Mouse (Mus musculus): ENCODE data around the gene Fbxl7.
A peak's percentile ranks its signal among the peaks of the same experiment; 100 is the strongest.

Gene Fbxl7

GRCm38 (mm10) chr15:26895251-26895711, at the start of gene Fbxl7:
Gene Fbxl7 (minus strand): TSS chr15:26895580.
- peak; percentile 76 for DNase-seq

- DNase-seq = no peak
These were observed 26.6 kb upstream of the Fbxl7 start for GRCm38 (mm10) chr15:26922026-26922425.

DNA sequence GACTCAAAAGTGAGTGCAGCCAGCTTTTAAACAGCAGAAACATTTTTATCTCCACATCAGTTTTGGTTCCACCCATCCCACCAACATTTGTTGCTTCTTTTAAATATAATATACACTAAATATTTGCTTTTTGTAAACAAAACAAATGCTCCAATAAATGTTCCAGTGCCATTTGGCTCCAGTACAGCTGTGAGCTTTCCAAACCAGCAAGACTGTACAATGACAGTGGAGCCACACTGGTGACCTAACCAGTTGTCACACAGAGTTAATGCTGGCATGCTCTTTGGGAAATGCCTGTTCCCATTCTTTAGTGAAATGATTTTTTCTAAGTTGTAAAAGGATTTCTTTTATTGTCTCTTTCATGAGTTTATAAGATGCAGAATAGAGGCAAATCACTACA, 18.0 kb upstream of the Fbxl7 start:
- no peak for DNase-seq

- DNase-seq = no peak
These were observed 381 bp upstream of the Fbxl7 start for GRCm38 (mm10) chr15:26895761-26896160.

DNA sequence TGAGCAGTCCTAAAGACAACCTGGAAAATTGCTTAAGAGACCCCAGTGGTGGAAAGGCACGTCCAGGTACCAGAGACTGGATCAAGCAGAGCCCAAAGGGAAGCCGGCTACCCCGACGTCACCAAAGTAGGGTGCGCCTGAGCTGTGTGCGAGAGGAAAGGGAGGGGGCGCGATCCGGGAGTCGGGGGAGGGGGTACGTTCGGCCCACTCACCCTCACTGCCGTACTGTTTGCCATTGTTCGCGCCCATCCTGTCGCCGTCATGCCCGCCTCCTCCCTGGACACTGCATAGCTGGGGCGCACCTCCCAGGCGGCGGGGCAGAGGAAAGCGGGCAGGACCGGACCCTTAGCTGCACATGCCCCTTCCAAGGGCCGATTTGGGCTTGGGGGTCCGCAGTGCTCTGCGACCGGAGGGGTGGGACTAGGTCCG, 565 bp downstream of the Fbxl7 start:
- peak; percentile 13 for DNase-seq

DNA sequence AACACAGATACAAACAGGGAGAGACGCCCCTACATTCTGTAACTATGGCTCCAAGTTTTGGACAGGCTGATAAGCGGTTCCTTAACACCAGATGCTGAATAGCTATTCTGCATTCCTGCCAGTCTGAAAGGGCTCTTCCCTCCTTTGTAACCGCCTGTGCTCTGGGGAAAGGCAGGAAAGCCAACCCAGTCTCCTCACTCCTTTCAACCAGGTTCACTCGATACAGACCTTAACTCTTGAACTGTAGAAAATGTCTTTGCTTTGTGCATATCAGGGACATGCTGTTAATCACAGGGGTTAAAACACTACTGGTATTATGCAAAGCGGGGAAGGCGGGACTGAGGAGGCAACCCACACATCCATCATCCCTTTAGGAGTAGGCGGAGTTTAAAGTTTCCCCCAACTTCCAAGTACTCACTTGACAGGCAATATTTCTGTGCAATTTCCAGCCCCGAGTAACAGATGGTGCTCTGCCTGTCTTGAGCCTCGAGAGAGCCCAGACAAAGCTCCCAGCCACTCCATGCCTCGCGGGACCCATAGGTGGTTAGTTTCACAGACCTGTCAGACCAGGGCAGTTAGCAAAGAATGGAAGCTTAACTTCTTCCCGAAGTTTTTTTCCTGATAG, 1.2 kb downstream of the Fbxl7 start:
- DNase-seq = peak; percentile 40

DNA sequence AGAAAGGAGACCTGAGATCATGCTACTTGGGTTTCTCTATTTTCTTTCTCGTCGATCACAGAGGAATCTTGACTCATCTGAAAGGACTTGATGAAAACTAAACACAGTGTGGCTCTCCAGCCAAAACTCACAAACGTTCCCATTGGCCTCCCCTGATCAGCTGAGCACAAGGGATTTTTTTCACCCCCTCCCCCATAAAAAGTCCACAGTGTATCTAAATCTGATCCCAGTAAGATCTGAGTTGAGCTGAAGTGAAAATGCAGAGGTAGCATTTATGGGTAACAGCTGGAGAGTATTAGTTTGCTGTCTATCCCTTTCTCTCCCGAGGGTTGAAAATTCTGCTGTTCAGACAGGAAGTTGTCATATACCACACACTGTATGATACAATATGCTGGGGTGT, 2.2 kb downstream of the Fbxl7 start:
- DNase-seq = no peak

- no peak for DNase-seq
These were observed 5.4 kb downstream of the Fbxl7 start for GRCm38 (mm10) chr15:26889971-26890370.

DNA sequence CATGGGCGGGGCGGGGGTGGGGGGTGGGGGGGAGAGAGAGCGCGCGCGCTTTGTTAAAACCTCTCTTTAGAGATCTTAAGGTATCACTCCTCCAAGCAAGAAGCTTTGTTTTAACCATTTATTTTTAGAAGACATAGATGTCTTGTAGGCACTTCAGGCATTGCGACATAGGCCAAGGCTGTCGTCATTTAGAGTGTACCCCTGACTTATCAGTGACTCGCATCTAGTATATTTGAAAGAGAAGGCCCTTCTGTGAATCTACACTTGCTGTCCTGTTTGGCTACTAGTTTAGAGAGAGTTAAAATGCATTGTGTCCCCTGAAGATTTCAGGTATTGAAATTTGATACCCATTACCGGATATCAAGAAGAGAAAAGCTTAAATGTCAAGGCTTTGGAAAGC, 7.2 kb downstream of the Fbxl7 start:
- DNase-seq = no peak

GRCm38 (mm10) chr15:26885979-26886378, 9.4 kb downstream of the Fbxl7 start:
- DNase-seq = no peak

GRCm38 (mm10) chr15:26880212-26880956, 15.0 kb downstream of the Fbxl7 start:
- DNase-seq = no peak

- DNase-seq = peak; percentile 16
These were observed 19.7 kb downstream of the Fbxl7 start for GRCm38 (mm10) chr15:26875687-26876086.

DNA sequence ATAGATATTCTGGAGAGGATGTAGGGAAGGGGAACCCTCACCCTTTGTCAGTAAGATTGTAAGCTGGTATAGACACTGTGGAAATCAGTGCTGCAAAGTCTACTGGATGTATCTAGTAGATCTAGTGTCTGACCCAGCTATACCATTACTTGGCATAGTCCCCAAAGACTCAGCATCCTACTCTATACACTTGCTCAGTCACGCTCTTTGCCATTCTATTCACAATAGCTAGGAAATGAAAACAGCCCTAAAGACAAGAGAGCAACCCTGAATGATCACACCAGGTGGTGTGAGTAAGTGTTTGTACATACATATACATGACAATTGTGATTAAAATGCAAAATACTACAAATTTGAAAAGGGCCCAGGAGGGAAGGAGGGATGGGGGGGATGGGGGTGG, 23.1 kb downstream of the Fbxl7 start:
- no peak for DNase-seq

DNA sequence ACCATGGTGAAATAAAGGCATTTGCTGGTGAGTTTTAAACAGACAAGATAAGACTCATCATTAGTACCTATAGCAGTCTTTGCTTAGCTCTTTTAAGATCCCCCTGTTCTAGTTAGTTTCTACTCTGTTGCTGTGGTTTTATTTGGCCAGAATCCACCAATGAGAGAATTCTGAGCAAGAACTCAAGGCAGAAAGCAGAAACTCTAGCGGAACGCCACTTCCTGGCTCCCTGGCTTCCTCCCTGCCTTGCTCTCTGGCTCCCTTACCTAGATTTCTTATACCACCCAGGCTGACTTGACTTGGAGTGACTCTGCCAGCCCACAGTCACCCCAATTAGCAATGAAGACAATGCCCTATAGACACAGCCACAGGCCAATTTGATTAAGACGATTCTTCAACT, 26.2 kb downstream of the Fbxl7 start:
- DNase-seq = no peak

DNA sequence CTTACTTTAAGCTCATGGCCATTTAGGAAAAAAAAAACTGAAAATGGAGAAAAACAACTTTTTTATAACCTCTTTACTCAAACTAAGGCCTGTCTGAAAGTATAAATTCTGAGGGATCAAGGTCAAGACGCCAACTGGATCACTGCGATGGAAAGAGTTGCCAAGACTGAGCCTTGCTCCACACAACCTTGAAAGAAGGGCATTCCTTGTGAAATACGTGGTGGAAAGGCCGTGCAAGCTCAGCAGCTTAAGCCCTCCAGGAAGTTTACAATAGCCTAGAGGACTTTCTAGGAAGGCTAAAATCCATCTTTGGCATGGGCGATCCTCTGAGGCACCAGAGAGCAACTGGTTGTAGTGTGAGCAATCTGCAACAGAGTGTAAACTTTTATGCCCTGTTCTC, 27.9 kb downstream of the Fbxl7 start:
- DNase-seq = peak; percentile 18

DNA sequence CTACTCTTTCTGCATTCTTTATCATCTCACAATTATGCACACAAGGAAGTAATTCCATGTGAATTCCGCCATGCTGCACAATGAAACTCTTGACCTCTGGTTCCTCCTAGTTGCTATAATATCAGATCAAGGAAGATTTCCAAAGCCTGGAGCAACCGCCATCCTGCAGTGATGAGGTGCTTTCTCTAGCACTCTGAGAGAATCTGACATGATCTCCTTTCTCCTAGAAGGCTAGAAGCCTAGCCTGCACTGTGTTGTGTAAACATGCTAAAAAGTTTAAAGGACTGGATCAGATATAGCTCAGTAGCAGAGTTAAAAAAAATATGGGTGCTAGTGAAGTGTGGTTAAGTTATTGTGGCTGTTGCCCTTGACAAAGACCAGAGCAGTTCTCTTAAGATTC, 33.2 kb downstream of the Fbxl7 start:
- no peak for DNase-seq

DNA sequence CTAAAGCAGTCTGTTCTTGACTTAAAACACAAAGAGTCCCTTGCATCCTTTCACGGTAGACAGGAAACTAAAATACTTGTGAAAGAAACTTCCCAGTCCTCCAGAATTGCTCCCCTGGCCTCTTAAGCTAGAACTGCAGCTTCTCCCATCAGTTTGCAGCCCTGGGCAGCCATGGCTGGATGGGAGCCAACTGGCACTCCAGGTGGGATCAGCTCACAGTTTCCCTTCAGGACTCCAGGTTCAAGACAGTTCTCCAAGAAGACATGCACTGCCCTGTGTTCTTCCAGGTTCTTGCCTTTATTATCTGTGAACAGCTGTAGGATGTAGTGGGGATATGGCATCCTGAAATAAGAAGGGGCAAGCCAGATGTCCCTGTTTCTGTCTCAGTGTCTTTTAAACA, 45.8 kb downstream of the Fbxl7 start:
- DNase-seq = no peak

DNA sequence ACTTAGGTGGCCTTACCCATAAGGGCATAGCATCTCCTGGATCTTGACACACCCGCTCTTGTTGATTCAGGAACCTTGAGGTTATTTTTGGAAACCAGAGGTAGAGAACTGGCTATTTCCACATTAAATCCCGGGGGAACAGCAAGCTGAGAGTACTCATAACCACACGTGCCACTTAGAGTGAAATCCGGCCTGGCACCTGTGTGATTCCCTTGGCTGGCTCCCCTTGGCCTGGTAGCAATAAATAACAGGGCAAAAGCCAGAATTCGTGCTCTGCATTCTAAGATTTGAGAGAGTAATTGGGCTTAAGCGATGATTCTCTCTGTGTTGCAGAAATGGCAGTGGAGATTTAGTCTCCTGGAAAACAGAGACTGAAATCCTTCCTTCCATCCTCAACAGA, 53.2 kb downstream of the Fbxl7 start:
- peak; percentile 55 for DNase-seq

GRCm38 (mm10) chr15:26838386-26838785, 57.0 kb downstream of the Fbxl7 start:
- DNase-seq = no peak

GRCm38 (mm10) chr15:26837200-26837599, 58.2 kb downstream of the Fbxl7 start:
- DNase-seq = no peak

DNA sequence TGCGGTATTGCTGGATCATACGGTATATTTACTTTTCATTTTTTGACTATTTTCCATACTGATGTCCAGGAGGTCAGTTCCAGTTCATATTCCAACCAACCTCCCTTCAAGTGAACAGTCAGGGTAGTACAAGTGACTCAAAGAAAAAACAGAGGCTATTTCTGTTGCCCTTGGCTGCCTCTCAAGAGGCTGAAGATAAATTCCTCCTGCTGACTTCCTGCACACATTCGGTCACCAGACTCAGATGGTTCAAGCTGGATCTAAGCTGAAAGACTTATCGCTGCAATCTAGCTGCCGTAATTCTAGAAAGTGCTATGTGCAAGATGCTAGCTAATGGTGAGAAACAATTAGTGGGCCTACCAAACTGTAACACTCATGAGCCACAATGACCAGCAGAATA, 61.0 kb downstream of the Fbxl7 start:
- no peak for DNase-seq

DNA sequence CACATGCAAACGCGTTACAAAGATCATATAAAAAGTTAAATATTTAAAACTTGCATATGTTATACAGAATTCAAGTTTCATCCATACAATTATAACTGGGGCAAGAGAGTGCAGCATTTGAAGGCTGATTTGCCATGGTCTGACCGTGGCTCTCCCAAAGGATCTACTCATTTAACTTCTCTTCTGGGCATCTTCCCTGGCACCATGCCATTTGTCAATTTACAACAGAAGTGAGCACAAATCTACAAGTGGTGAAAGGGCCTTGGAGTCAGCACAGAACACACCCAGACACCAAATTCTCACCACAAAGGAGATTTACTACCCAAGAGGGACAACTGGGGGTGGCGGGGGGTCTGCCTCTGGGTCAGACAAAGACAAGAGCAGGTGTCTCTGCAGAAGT, 64.2 kb downstream of the Fbxl7 start:
- no peak for DNase-seq

DNA sequence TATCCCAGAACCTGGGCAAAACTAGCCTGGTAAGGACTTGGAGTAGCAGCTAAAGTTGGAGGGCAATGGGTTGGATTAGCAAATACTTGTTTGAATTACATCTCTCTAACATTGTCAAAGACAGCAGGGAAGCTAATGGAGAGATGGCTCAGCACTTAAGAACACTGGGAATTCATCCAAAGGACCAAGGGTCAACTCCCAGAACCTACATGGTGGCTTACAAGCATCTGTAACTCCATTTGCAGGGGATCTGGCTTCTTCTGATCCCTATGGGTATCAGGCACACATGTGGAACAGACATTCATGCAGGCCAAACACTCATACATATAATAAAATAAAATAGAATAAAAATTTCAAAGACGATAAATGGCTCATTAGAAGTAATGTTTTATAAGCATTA, 78.4 kb downstream of the Fbxl7 start:
- no peak for DNase-seq

DNA sequence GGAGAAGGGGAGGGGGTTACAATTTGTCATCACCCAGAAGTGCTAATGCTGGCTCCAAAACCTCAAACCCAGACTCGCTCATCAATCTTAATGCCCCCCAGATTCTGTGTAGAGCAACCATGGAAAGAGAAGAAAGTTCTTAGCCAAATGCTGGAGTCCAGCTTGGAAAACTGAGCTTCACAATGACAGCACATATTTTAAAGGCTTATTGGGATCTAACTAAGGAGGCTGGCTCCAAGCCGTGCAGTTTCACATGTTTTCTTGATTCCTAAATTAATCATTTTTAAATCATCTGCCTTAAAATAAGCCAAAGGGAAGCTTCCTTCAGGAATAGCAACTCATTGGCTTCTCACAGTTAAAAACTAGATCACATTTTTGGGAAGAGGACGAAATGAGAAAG, 82.5 kb downstream of the Fbxl7 start:
- no peak for DNase-seq

DNA sequence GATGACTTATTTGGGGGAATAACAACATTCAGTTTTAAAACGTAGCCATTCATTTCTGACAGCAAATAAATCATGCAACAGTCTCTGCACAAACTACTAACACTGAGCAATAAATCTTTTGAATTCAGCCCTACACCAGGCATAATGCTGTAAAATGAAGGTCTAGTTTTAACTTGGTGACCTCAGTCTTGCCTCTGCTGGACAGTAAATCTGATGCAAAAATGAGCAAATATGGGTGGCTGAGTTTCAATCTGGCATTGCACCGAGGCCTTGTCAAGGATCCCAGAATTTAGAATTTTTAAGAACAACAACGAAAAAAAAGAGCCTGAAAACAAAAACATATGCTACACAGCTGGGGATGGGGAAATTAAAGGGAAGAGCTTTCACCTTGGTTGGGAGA, 85.8 kb downstream of the Fbxl7 start:
- no peak for DNase-seq
